Mouse (Mus musculus) layer of hippocampus, adult 18-20 months (tissue): ENCODE results near the gene Bcar3. TPM values are rescaled to one million over a fixed set of nuclear protein-coding genes. Genes with fewer than 3 reads are reported as not detected.

Source experiments
- DNase-seq, 2 experiments: peaks; one replicate each; pipeline ENCODE4 v3.0.0; 2022; ENCODE audit warnings: low spot score in 2 of 2
- microRNA-seq, 2 experiments: library from miRNA; unstranded; fragments of <30 nt; microRNA quantifications; one replicate each; pipeline ENCODE4 v1.2.0; 2021
- total RNA-seq, 2 experiments: library from RNA; stranded (reverse); gene quantifications; 2 replicates each; pipeline ENCODE4 v1.2.3; 2021

Gene Bcar3
- total RNA-seq, 2 experiments from 2014 or later, result 8.8 to 9.8 TPM

DNA sequence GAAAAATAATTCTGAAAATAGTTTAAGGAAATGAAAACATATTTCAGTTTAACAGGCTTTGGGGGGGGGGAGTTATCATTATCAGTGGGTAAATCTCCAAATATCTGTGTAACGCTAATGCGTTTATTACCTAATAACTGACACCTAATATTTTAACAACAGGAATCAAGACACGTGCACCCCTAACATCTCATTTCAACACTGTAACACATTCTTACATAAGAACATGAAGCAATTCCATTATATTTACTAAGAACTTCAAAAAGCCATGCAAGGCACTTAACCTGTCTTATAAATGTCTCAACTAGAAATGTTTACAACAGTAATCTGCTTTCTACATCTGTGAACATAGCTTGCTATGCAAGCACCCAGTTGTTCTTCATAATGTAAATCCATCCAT, 257.2 kb downstream of the Bcar3 start:
- DNase-seq, result no peak

DNA sequence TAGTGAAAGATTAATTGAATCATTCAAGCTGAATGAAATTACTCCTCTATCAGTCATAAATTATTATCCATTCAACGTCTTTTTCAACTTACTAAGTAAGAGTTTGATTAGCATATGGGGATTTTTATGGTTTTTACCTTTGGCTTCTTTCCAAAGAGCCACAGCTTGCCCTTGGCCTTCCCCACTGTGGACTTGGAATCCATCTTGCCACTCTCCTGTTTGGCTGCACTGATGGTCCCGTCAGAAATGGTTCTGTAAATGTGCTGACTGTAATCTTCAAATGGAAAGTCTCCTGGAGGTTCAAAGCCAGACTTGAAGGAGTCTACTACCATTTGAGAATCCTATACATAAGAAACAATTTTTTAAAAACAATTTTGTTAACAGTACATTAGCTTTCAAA, 263.8 kb downstream of the Bcar3 start:
- no peak for DNase-seq

DNA sequence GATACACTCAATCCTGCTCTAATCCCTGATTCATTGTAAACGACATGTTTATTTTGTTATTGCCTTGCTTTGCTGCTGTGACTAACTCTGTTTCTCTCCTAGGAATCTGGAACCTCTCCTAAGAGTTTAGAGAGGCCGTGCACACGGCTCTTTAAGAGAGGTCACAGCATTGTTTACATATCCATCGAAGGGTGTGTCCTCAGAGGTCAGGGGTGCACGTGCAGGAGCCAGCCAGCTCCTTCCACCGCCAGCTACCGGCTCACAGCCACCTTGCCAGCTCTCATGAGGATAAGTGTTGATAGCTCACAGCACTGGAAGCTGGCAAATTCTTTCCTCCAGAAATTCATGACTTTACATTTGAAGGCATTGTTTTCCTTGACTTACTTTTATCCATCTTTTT, 271.3 kb downstream of the Bcar3 start:
- DNase-seq, result no peak

DNA sequence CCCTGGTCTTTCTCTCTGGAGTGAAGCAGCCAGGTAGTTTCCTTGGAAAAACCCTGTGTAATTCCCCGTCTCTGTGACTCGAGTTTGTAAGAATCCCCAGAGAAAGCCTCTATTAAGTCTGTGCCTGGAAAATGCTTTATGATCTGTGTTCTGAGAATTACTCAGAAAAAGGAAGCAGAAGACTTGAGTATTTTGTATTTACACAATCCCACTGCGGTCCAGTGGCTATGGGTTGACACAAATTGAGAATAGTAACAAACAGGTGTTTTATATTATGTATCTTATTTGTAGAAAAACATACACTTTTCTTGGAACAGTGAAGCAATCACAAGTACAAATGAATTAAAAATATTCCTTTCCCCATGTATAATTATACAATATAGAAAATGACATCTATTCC, 272.2 kb downstream of the Bcar3 start:
- no peak for DNase-seq

DNA sequence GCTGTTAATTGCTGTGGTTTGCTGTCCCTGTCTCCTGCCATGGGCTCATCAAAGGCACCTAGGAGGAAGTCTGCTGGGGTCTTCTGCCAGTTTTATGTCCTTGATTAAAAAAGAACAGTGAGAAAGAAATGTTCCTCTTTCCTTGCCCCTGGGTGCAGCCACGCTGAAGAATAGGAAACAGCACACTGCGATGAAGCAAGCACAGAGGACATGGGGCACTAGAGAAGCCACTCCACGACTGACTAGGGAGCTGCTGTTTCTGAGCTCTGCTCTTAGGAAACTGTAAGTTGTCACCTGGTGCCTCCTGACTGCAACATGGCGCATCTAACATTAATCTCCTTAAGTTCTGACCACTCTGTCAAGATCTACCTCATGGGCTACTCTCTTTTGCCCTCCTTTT, 272.6 kb downstream of the Bcar3 start:
- no peak for DNase-seq

DNA sequence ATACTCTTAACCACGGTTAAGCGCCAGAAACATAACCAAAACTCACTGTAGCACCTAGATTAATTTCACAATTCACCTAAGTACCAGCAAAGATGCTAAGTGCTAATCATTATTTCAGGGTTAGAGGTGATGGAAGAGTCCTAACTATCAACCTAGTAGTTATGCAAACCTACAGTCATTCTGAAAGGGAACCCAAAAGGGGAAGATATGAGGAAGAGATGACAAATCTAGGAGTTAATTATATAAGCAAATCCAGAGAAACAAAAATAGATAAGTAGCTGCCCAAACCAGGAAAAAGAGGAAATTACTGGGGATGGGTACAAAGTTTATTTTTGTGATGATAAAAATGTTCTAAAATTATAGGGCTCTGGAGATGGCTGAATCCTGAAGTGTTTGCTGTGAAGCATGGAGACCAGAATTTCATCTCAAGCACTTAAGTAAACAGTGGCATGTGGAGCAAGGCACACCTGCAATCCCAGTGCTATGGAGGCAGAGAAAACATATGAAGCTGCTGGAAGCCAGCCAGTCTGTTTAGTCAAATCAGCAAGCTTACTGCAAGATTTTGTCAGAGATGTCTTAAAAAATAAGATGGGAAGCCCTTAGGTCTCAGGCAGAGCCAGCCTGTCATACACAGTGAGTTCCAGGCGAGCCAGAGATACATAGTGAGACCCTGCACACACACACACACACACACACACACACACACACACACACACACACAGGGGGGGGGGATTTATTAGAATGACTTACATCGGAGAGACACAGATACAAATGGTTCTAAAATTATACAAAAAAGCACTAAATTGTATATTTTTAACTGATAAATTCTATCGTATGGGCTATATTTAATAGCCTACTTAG, 279.7 kb downstream of the Bcar3 start:
- DNase-seq, result peak in 1 of 2 experiments; percentile 43

DNA sequence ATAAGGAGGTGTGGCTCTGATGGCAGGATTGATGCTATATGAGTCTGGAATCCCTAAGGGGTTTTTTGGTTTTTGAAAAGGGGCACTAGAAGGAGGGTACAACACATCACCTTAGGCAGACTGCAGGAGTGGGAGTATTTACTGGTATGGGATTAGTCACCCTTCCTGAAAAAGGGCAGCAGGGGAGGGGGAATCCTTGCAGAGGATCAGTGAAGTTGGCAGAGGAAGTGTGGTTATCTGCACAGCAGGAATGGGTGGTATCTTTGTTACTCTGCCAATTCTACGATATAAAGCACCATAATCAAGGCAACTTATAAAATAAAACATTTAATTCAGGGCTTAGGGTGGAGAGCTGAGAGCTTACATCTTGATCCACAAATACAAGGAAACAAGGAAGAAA, 281.0 kb downstream of the Bcar3 start:
- DNase-seq, result no peak

DNA sequence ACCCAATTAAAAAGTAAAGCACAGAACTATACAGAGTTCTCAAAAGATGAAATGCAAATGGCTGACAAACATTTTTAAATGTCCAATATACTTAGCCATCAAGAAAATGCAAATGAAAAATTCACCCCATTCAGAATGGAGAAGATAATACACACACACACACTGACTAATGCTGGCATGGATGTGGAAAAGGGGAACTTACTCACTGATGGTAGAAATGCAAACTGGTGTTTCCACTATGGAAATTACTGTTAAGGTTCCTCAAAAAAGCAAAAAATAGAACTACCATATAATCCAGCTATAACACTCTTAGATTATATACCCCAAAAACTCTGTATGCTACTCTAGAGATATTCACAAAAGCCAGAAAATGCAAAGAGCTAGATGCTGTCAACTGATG, 283.4 kb downstream of the Bcar3 start:
- no peak for DNase-seq

Small RNAs within 50 kb of the gene (microRNA-seq; reads per million reads assigned to microRNA genes)
- gene Mir760 (1,382 to 1,398 reads per million in 2 experiments), gene Mir7657 (0 reads per million in 2 experiments)

Other genes starting within 250 kb of the Bcar3 start
- gene Abca4, start 249.7 kb upstream of the Bcar3 start, total RNA-seq, result 1 to 10 TPM; 1.3 to 2.0 TPM
- gene Gclm, start 48.6 kb upstream of the Bcar3 start, total RNA-seq, result 10 to 100 TPM; 66.9 to 80.3 TPM
- gene Dnttip2, start 19.7 kb upstream of the Bcar3 start, total RNA-seq, result 10 to 100 TPM; 28.1 to 30.0 TPM